Mouse (Mus musculus): ENCODE results near the gene 1110002E22Rik.

- TF ChIP-seq CTCF (IDR thresholded peaks at IDR 0.05; ENCODE audit: control insufficient read depth, insufficient read depth, low read length) (no peak), POLR2A (IDR thresholded peaks at IDR 0.05; ENCODE audit: borderline replicate concordance, control insufficient read depth, low read depth, low read length) (no peak)
Observed at GRCm38 (mm10) chr3:138083073-138083637, 18.3 kb downstream of the 1110002E22Rik start.

Measured in bone marrow, adult 2 months (tissue).